Comparison of ENCODE assay signal across 22 mouse cellular contexts in the genomic region with DNA sequence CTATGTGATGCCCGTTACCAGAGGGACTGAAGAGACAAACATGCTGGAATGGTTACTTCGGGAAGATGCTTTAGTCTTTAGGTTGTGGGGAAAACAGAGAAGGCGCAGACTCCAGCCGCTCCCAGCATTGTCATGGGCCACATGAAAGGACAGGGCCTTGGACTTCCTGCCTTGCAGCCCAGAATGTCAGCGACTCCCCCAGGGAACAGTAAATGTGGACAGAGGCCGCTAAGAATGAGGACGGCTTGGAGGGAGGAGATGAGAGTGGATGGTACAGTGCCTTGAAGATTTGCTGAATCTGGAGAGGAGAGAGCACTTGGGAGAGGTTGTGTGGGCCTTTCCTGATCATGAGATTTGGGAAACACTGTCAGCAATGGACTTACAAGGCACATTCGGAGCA.
DNase-seq lines count a peak whose midpoint lies in the region; ATAC-seq and TF ChIP-seq lines count a peak whose summit lies in the region.
"Had no signal": no experiment of that assay in that cellular context is flagged by ENCODE, and none has a peak within 500 bp of the region (broad histone marks: within the 10 kb centered on the region; RNA-seq: fewer than 3 reads in every experiment).

No protein-coding gene starts in this region.

- ATAC-seq in heart, embryonic 11.5 days (replicated peaks; ENCODE audit: insufficient number of reproducible peaks, low FRiP score, low TSS enrichment): no peak
- ATAC-seq in intestine, embryonic 16.5 days: no peak
- no peak for ATAC-seq in intestine, postnatal 0 days
- ATAC-seq in stomach, postnatal 0 days (ENCODE audit: low FRiP score, low TSS enrichment): no peak
- ATAC-seq: CD4-positive, CD25-positive, alpha-beta regulatory T cell, adult 4 months; forebrain, embryonic 13.5 days; hindbrain, embryonic 16.5 days; intestine, embryonic 15.5 days; liver, postnatal 0 days had no signal

- no peaks in the 10 kb centered on the region for H3K4me1 ChIP-seq in heart, embryonic 11.5 days (ENCODE audit: control insufficient read depth, insufficient read depth, low read length)
- no peaks in the 10 kb centered on the region for H3K4me1 ChIP-seq in intestine, embryonic 16.5 days (ENCODE audit: control insufficient read depth, insufficient read depth, low read length)
- H3K4me1 ChIP-seq in intestine, postnatal 0 days (replicated peaks; ENCODE audit: control insufficient read depth, insufficient read depth, low read length): no peaks in the 10 kb centered on the region
- no peaks in the 10 kb centered on the region for H3K4me1 ChIP-seq in kidney, adult 2 months (ENCODE audit: control insufficient read depth, insufficient read depth, low read length)
- 0 out of 2 replicates have a peak, but pooled peaks cover 3% of the 10 kb centered on the region for H3K4me1 ChIP-seq in stomach, postnatal 0 days (replicated peaks; ENCODE audit: control insufficient read depth, insufficient read depth)
- H3K4me1 ChIP-seq: intestine, embryonic 15.5 days had no signal

- no peak for TF ChIP-seq POLR2A in kidney, adult 2 months (IDR thresholded peaks at IDR 0.05; ENCODE audit: low read depth, low read length)

- no peak overlapping the region for H3K27ac ChIP-seq in heart, embryonic 11.5 days (ENCODE audit: low read depth, low read length)
- peak overlapping the region; percentile 28; the same call in 1 of the 2 replicates for H3K27ac ChIP-seq in intestine, embryonic 16.5 days (ENCODE audit: low read length)
- no peak overlapping the region for H3K27ac ChIP-seq in intestine, postnatal 0 days (ENCODE audit: low read depth, low read length)
- H3K27ac ChIP-seq in kidney, adult 2 months (ENCODE audit: insufficient read depth, low read depth, low read length): no peak overlapping the region
- peak overlapping the region; percentile 74 for H3K27ac ChIP-seq in stomach, postnatal 0 days (replicated peaks)
- H3K27ac ChIP-seq: forebrain, embryonic 13.5 days; intestine, embryonic 15.5 days; limb, embryonic 12.5 days; midbrain, embryonic 10.5 days; neural tube, embryonic 15.5 days had no signal

- no peak overlapping the region for H3K9ac ChIP-seq in heart, embryonic 11.5 days (ENCODE audit: low read depth, low read length)
- H3K9ac ChIP-seq in intestine, embryonic 16.5 days (ENCODE audit: low read depth, low read length): no peak overlapping the region
- no peak overlapping the region for H3K9ac ChIP-seq in intestine, postnatal 0 days (ENCODE audit: low read depth, low read length)
- no peak overlapping the region for H3K9ac ChIP-seq in stomach, postnatal 0 days (ENCODE audit: low read length)
- H3K9ac ChIP-seq: forebrain, embryonic 13.5 days; intestine, embryonic 15.5 days; limb, embryonic 12.5 days; liver, postnatal 0 days; neural tube, embryonic 15.5 days had no signal

- H3K9me3 ChIP-seq in heart, embryonic 11.5 days (replicated peaks; ENCODE audit: control insufficient read depth, low read length): no peaks in the 10 kb centered on the region
- H3K9me3 ChIP-seq in intestine, embryonic 16.5 days (ENCODE audit: control insufficient read depth, low read length): no peaks in the 10 kb centered on the region
- H3K9me3 ChIP-seq in intestine, postnatal 0 days (ENCODE audit: control insufficient read depth): no peaks in the 10 kb centered on the region
- H3K9me3 ChIP-seq in stomach, postnatal 0 days (ENCODE audit: control insufficient read depth, low read length): no peaks in the 10 kb centered on the region
- H3K9me3 ChIP-seq: forebrain, embryonic 13.5 days; intestine, embryonic 15.5 days; limb, embryonic 12.5 days; midbrain, embryonic 10.5 days; neural tube, embryonic 15.5 days had no signal

- no peaks in the 10 kb centered on the region for H3K36me3 ChIP-seq in heart, embryonic 11.5 days (ENCODE audit: control insufficient read depth, insufficient read depth, low read length)
- H3K36me3 ChIP-seq in intestine, embryonic 16.5 days (ENCODE audit: control insufficient read depth, insufficient read depth, low read length): no peaks in the 10 kb centered on the region
- H3K36me3 ChIP-seq in intestine, postnatal 0 days (ENCODE audit: control insufficient read depth, insufficient read depth): no peaks in the 10 kb centered on the region
- no peaks in the 10 kb centered on the region for H3K36me3 ChIP-seq in kidney, adult 2 months (ENCODE audit: control insufficient read depth, insufficient read depth, low read length)
- H3K36me3 ChIP-seq in stomach, postnatal 0 days (ENCODE audit: control insufficient read depth, insufficient read depth, low read length): no peaks in the 10 kb centered on the region
- H3K36me3 ChIP-seq: intestine, embryonic 15.5 days; limb, embryonic 12.5 days; midbrain, embryonic 10.5 days; neural tube, embryonic 15.5 days had no signal

- H3K4me2 ChIP-seq in heart, embryonic 11.5 days: no peak overlapping the region
- no peak overlapping the region for H3K4me2 ChIP-seq in intestine, embryonic 16.5 days (ENCODE audit: low read depth, low read length)
- no peak overlapping the region for H3K4me2 ChIP-seq in intestine, postnatal 0 days (replicated peaks; ENCODE audit: low read depth)
- no peak overlapping the region for H3K4me2 ChIP-seq in stomach, postnatal 0 days (replicated peaks; ENCODE audit: low read depth)
- H3K4me2 ChIP-seq: forebrain, embryonic 13.5 days; intestine, embryonic 15.5 days; limb, embryonic 12.5 days; liver, embryonic 11.5 days; neural tube, embryonic 15.5 days had no signal

- TF ChIP-seq CTCF in intestine, postnatal 0 days (IDR thresholded peaks at IDR 0.05; ENCODE audit: low read depth): no peak
- TF ChIP-seq CTCF in kidney, adult 2 months (conservative IDR thresholded peaks at IDR 0.05; ENCODE audit: insufficient read depth, insufficient read length, low read depth, low read length): no peak
- no peak for TF ChIP-seq CTCF in stomach, postnatal 0 days (IDR thresholded peaks at IDR 0.05; ENCODE audit: low read depth)

- no peaks in the 10 kb centered on the region for H3K27me3 ChIP-seq in heart, embryonic 11.5 days (ENCODE audit: control insufficient read depth, insufficient read depth, low read length)
- no peaks in the 10 kb centered on the region for H3K27me3 ChIP-seq in intestine, embryonic 16.5 days (replicated peaks; ENCODE audit: control insufficient read depth, insufficient read depth, low read length)
- H3K27me3 ChIP-seq in intestine, postnatal 0 days (replicated peaks; ENCODE audit: control insufficient read depth, insufficient read depth, low read length): no peaks in the 10 kb centered on the region
- H3K27me3 ChIP-seq in kidney, adult 2 months (replicated peaks; ENCODE audit: control insufficient read depth, insufficient read depth, low read length): no peaks in the 10 kb centered on the region
- no peaks in the 10 kb centered on the region for H3K27me3 ChIP-seq in stomach, postnatal 0 days (ENCODE audit: control insufficient read depth, insufficient read depth, low read length)
- H3K27me3 ChIP-seq: forebrain, embryonic 13.5 days; intestine, embryonic 15.5 days; limb, embryonic 12.5 days; neural tube, embryonic 15.5 days had no signal

- no peak overlapping the region for H3K4me3 ChIP-seq in heart, embryonic 11.5 days (ENCODE audit: low read depth, low read length)
- no peak overlapping the region for H3K4me3 ChIP-seq in intestine, embryonic 16.5 days (ENCODE audit: low read length)
- no peak overlapping the region for H3K4me3 ChIP-seq in intestine, postnatal 0 days (ENCODE audit: low read depth, low read length)
- no peak overlapping the region for H3K4me3 ChIP-seq in kidney, adult 2 months (ENCODE audit: insufficient read depth, low read depth, low read length)
- H3K4me3 ChIP-seq in stomach, postnatal 0 days (ENCODE audit: low read depth, low read length): no peak overlapping the region
- H3K4me3 ChIP-seq: forebrain, embryonic 13.5 days; intestine, embryonic 15.5 days; layer of hippocampus, adult 2 months; limb, embryonic 12.5 days; midbrain, embryonic 10.5 days; neural tube, embryonic 15.5 days had no signal

- peak; percentile 93 for DNase-seq in heart, adult 11 months
- peak; percentile 19 to 30 for DNase-seq in kidney, postnatal 4 days
- no peak for DNase-seq in kidney, adult 2 months
- DNase-seq in stomach, postnatal 0 days (ENCODE audit: low spot score): no peak
- DNase-seq in right cerebral cortex, postnatal 14 days: no peak
- DNase-seq: adrenal gland, postnatal 14 days; cerebellum, adult 9-10 months; liver, postnatal 0 days; lung, postnatal 10 days; right cerebral cortex, adult 18-20 months had no signal

- TF ChIP-seq EP300 in stomach, postnatal 0 days (optimal IDR thresholded peaks at IDR 0.05): no peak

- WGBS in heart, embryonic 11.5 days (ENCODE audit: insufficient replicate concordance): 71% methylated on average over 8 of the region's 8 CpGs
- WGBS in intestine, embryonic 16.5 days: 74% methylated on average over 8 of the region's 8 CpGs
- 72% methylated on average over 8 of the region's 8 CpGs for WGBS in intestine, postnatal 0 days
- WGBS in kidney, adult 2 months: 43% methylated on average over 8 of the region's 8 CpGs
- WGBS in stomach, postnatal 0 days: 63% methylated on average over 8 of the region's 8 CpGs

Comparison
In these comparisons a context has a peak if more than half of its experiments do, and no peak if none do; other contexts are left out.
1. DNase-seq: peak in heart, adult 11 months (single experiment) and kidney, postnatal 4 days (2 of 2); none in kidney, adult 2 months (single experiment), stomach, postnatal 0 days (single experiment) and right cerebral cortex, postnatal 14 days (single experiment).
2. H3K27ac ChIP-seq: peak in intestine, embryonic 16.5 days (single experiment) and stomach, postnatal 0 days (single experiment); none in heart, embryonic 11.5 days (single experiment), intestine, postnatal 0 days (single experiment) and kidney, adult 2 months (single experiment).